ENCODE assay signal across 16 mouse cellular contexts in the genomic region with DNA sequence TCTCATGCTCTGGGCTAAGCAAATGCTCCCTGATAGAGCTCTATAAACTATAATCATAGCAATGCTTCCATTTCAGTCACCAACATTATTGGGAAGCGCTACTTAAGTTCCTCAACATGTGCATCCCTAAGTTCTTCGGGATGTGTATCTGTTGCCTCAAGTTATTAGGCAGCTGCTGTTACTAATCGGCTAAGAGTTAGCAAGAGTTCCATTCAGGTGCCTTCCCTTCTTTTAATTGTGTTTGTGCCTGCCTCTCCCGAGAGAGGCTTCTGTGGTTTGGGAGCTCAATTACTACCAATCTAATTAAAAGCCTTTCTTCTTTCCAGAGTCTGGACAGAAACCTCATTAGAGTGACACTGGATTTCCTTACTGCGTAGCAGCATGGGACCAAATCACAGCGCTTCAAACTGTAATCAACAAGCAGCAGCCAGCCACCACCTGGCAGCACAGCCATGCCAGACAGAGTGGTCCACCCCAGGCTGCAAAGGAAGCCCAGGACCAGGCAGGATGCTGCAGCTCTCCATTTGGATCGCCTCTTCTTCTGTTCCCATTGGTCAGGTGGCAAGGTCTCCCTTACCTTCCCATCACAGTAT. TPM values are rescaled to one million over a fixed set of nuclear protein-coding genes. Genes with fewer than 3 reads are reported as not detected.
A peak's percentile ranks its signal among the peaks of the same experiment; 100 is the strongest.
DNase-seq lines count a peak whose midpoint lies in the region; ATAC-seq lines count a peak whose summit lies in the region.
"Had no signal": no experiment of that assay in that cellular context is flagged by ENCODE, and none has a peak within 500 bp of the region (broad histone marks: within the 10 kb centered on the region; RNA-seq: fewer than 3 reads in every experiment).

No protein-coding gene starts in this region.

- 42% methylated on average over 7 of the region's 7 CpGs for WGBS in midbrain, embryonic 12.5 days
- WGBS in midbrain, embryonic 11.5 days = 50% methylated on average over 7 of the region's 7 CpGs
- 49% methylated on average over 7 of the region's 7 CpGs for WGBS in hindbrain, embryonic 16.5 days

- peak; percentile 9 for DNase-seq in adrenal gland, postnatal 14 days
- no peak for DNase-seq in adrenal gland, adult 8-10 months
- DNase-seq in midbrain, embryonic 11.5 days (ENCODE audit: low spot score, missing footprints) = no peak
- DNase-seq in retina, postnatal 1 day = peak; percentile 74
- no peak for DNase-seq in right cerebral cortex, adult 18-20 months
- DNase-seq: cerebellum, adult 11 months; kidney, adult 18-20 months; kidney, postnatal 36 days; lung, adult 18-20 months; lung, postnatal 4 days; thymus, postnatal 4 days had no signal

- no peak overlapping the region for H3K4me3 ChIP-seq in midbrain, embryonic 12.5 days
- H3K4me3 ChIP-seq in midbrain, embryonic 11.5 days (ENCODE audit: low read depth, low read length) = no peak overlapping the region
- H3K4me3 ChIP-seq in hindbrain, embryonic 16.5 days (ENCODE audit: low read length) = no peak overlapping the region

- H3K36me3 ChIP-seq in midbrain, embryonic 12.5 days = no peaks in the 10 kb centered on the region
- no peaks in the 10 kb centered on the region for H3K36me3 ChIP-seq in midbrain, embryonic 11.5 days (ENCODE audit: control insufficient read depth, insufficient read depth, low read length)
- no peaks in the 10 kb centered on the region for H3K36me3 ChIP-seq in hindbrain, embryonic 16.5 days (ENCODE audit: control insufficient read depth, insufficient read depth, low read length)

- no peaks in the 10 kb centered on the region for H3K27me3 ChIP-seq in midbrain, embryonic 12.5 days
- no peaks in the 10 kb centered on the region for H3K27me3 ChIP-seq in midbrain, embryonic 11.5 days (ENCODE audit: control insufficient read depth, insufficient read depth, low read length)
- no peaks in the 10 kb centered on the region for H3K27me3 ChIP-seq in hindbrain, embryonic 16.5 days (replicated peaks; ENCODE audit: control insufficient read depth, insufficient read depth, low read length)

- peak; percentile 69 for ATAC-seq in midbrain, embryonic 12.5 days (ENCODE audit: low FRiP score, low read depth)
- ATAC-seq in midbrain, embryonic 11.5 days (ENCODE audit: low FRiP score) = no peak
- ATAC-seq in hindbrain, embryonic 16.5 days = peak; percentile 89
- ATAC-seq in activated CD4-positive, CD25-positive, alpha-beta regulatory T cell, adult 4 months = no peak

- H3K4me2 ChIP-seq in midbrain, embryonic 12.5 days (replicated peaks) = no peak overlapping the region
- no peak overlapping the region for H3K4me2 ChIP-seq in midbrain, embryonic 11.5 days
- no peak overlapping the region for H3K4me2 ChIP-seq in hindbrain, embryonic 16.5 days (ENCODE audit: low read length)

- no peaks in the 10 kb centered on the region for H3K9me3 ChIP-seq in midbrain, embryonic 12.5 days
- no peaks in the 10 kb centered on the region for H3K9me3 ChIP-seq in midbrain, embryonic 11.5 days (ENCODE audit: control insufficient read depth, low read length)
- H3K9me3 ChIP-seq in hindbrain, embryonic 16.5 days (ENCODE audit: control insufficient read depth, low read length) = no peaks in the 10 kb centered on the region

- no peak overlapping the region for H3K9ac ChIP-seq in midbrain, embryonic 12.5 days (replicated peaks)
- no peak overlapping the region for H3K9ac ChIP-seq in midbrain, embryonic 11.5 days (ENCODE audit: low read length)
- H3K9ac ChIP-seq in hindbrain, embryonic 16.5 days (ENCODE audit: low read depth, low read length) = no peak overlapping the region

- peaks cover 3% of the 10 kb centered on the region; the same call in 1 of the 2 replicates for H3K4me1 ChIP-seq in midbrain, embryonic 12.5 days
- H3K4me1 ChIP-seq in midbrain, embryonic 11.5 days (ENCODE audit: control insufficient read depth, insufficient read depth, low read length) = no peaks in the 10 kb centered on the region
- no peaks in the 10 kb centered on the region for H3K4me1 ChIP-seq in hindbrain, embryonic 16.5 days (ENCODE audit: control insufficient read depth, insufficient read depth, low read depth, low read length)

- H3K27ac ChIP-seq in midbrain, embryonic 12.5 days (replicated peaks) = no peak overlapping the region
- H3K27ac ChIP-seq in midbrain, embryonic 11.5 days (ENCODE audit: low read depth, low read length) = no peak overlapping the region
- H3K27ac ChIP-seq in hindbrain, embryonic 16.5 days (ENCODE audit: low read depth, low read length) = no peak overlapping the region
- H3K27ac ChIP-seq: stomach, postnatal 0 days had no signal

RNA-seq across cellular contexts. Expression of a gene that starts 50.0 kb away (rescaled TPM):
- 20.8 and 22.1 TPM in 2 replicates for total RNA-seq in adrenal gland, postnatal 14 days (2021)
- 10 to 100 TPM; 19.5 to 30.1 (median 25.0) TPM for total RNA-seq in adrenal gland, adult 8-10 months (2022)
- polyA plus RNA-seq in midbrain, embryonic 12.5 days (2016; fragmentation: Nextera tagmentation; extraction: Ambion mirVana) = 4.6 and 6.0 TPM in 2 replicates
- 3.7 and 5.8 TPM in 2 replicates for polyA plus RNA-seq in midbrain, embryonic 11.5 days (2014; fragmentation: Nextera tagmentation; extraction: Ambion mirVana)
- 9.9 and 12.7 TPM in 2 replicates for polyA plus RNA-seq in hindbrain, embryonic 16.5 days (2015; fragmentation: Nextera tagmentation; extraction: Ambion mirVana)
- not detected for polyA plus RNA-seq in activated CD4-positive, CD25-positive, alpha-beta regulatory T cell, adult 4 months (2017; shearing (Covaris generic))
- total RNA-seq: heart, postnatal 25 days had no signal

Comparison
In these comparisons a context has a peak if more than half of its experiments do, and no peak if none do; other contexts are left out.
1. DNase-seq: peak in adrenal gland, postnatal 14 days (single experiment) and retina, postnatal 1 day (single experiment); none in adrenal gland, adult 8-10 months (single experiment), midbrain, embryonic 11.5 days (single experiment) and right cerebral cortex, adult 18-20 months (single experiment).
2. ATAC-seq: peak in midbrain, embryonic 12.5 days (single experiment) and hindbrain, embryonic 16.5 days (single experiment); none in midbrain, embryonic 11.5 days (single experiment) and activated CD4-positive, CD25-positive, alpha-beta regulatory T cell, adult 4 months (single experiment).